Mouse (Mus musculus) adrenal gland, postnatal 4 days (tissue): Measurements from ENCODE around the gene Psmc3. TPM values are rescaled to one million over a fixed set of nuclear protein-coding genes. Genes with fewer than 3 reads are reported as not detected.
"Not testable (repeated sequence)": the region's sequence is repeated elsewhere in the genome, so short reads cannot be mapped to it uniquely, and the experiment has no call there.

ENCODE experiments used
- DNase-seq, 2 experiments: peaks; one replicate each; pipeline ENCODE4 v3.0.0; 2021 to 2022; ENCODE audit warnings: low spot score in 2 of 2, mixed read lengths in 2 of 2
- long read RNA-seq, 2 experiments: library from polyadenylated mRNA; stranded (forward); transcript quantifications; one replicate each; pipeline ENCODE4 v2.0.0; 2021
- total RNA-seq, 2 experiments: library from RNA; stranded (reverse); gene quantifications; 2 replicates each; pipeline ENCODE4 v1.2.3; 2021

The Psmc3 gene
- total RNA-seq: 100 to 1,000 TPM; 203 to 210 TPM
- long read RNA-seq, experiment 1, transcript Psmc3-202 (12 exons, 1,636 nt): major isoform, 166 of 233 reads
- long read RNA-seq, experiment 1, partial matches to known transcripts: 49 of 233 reads
- long read RNA-seq, experiment 1, other reads (novel, unspliced or antisense): 18 of 233 reads
- long read RNA-seq, experiment 2, transcript Psmc3-202 (12 exons, 1,636 nt): major isoform, 284 of 353 reads
- long read RNA-seq, experiment 2, partial matches to known transcripts: 19 of 353 reads
- long read RNA-seq, experiment 2, other reads (novel, unspliced or antisense): 50 of 353 reads

GRCm38 (mm10) chr2:91053934-91054382, at the start of gene Psmc3:
Psmc3 (plus strand) TSS chr2:91054009.
- DNase-seq: peak; percentile 89 to 93

- no peak for DNase-seq
These were observed 45.3 kb upstream of the Psmc3 start for GRCm38 (mm10) chr2:91008536-91008935.

- no peak for DNase-seq
These were observed 39.9 kb upstream of the Psmc3 start for GRCm38 (mm10) chr2:91013881-91014280.

GRCm38 (mm10) chr2:91015386-91015785, 38.4 kb upstream of the Psmc3 start:
- no peak for DNase-seq

GRCm38 (mm10) chr2:91018061-91018788, 35.6 kb upstream of the Psmc3 start:
- DNase-seq: no peak

- no peak for DNase-seq
These were observed 33.9 kb upstream of the Psmc3 start for GRCm38 (mm10) chr2:91019911-91020310.

- not testable (repeated sequence) for DNase-seq
These were observed 31.5 kb upstream of the Psmc3 start for GRCm38 (mm10) chr2:91022266-91022665.

- no peak for DNase-seq
These were observed 30.7 kb upstream of the Psmc3 start for GRCm38 (mm10) chr2:91023131-91023530.

GRCm38 (mm10) chr2:91023956-91024355, 29.9 kb upstream of the Psmc3 start:
- no peak for DNase-seq

GRCm38 (mm10) chr2:91025081-91025516, 28.7 kb upstream of the Psmc3 start:
- no peak for DNase-seq

- no peak for DNase-seq
These were observed 27.3 kb upstream of the Psmc3 start for GRCm38 (mm10) chr2:91026491-91026890.

GRCm38 (mm10) chr2:91027391-91028214, 26.2 kb upstream of the Psmc3 start:
- no peak for DNase-seq

- no peak for DNase-seq
These were observed 22.6 kb upstream of the Psmc3 start for GRCm38 (mm10) chr2:91031216-91031615.

- no peak for DNase-seq
These were observed 20.8 kb upstream of the Psmc3 start for GRCm38 (mm10) chr2:91033000-91033399.

- peak; percentile 12 to 15 for DNase-seq
These were observed 18.4 kb upstream of the Psmc3 start, which contains the start of gene Rapsn for GRCm38 (mm10) chr2:91035385-91035784. Rapsn (plus strand) TSS chr2:91035620.

GRCm38 (mm10) chr2:91041786-91042185, 12.0 kb upstream of the Psmc3 start:
- no peak for DNase-seq

- no peak for DNase-seq
These were observed 11.0 kb upstream of the Psmc3 start for GRCm38 (mm10) chr2:91042651-91043398.

GRCm38 (mm10) chr2:91044727-91045126, 9.1 kb upstream of the Psmc3 start:
- no peak for DNase-seq

GRCm38 (mm10) chr2:91045805-91046204, 8.0 kb upstream of the Psmc3 start:
- DNase-seq: not testable (repeated sequence)

GRCm38 (mm10) chr2:91047359-91047758, 6.5 kb upstream of the Psmc3 start:
- DNase-seq: no peak

- DNase-seq: no peak
These were observed 1.9 kb upstream of the Psmc3 start for GRCm38 (mm10) chr2:91051917-91052316.
